Mouse (Mus musculus) midbrain, postnatal 0 days (tissue): ENCODE measurements around the gene Safb. TPM values are rescaled to one million over a fixed set of nuclear protein-coding genes. Genes with fewer than 3 reads are reported as not detected.
"Not testable (repeated sequence)": the region's sequence is repeated elsewhere in the genome, so short reads cannot be mapped to it uniquely, and the experiment has no call there.

Source experiments
- ATAC-seq: fragments of 200-750 bp; cut with Nextera tagmentation; 2 replicates; pipeline ENCODE4 v1.8.0; 2017; ENCODE audit warnings: moderate number of reproducible peaks, mild to moderate bottlenecking, moderate TSS enrichment, moderate library complexity; ENCODE audit not compliant: low FRiP score
- DNase-seq: peaks from one replicate; pipeline ENCODE4 v3.0.0-alpha.2; 2015; ENCODE audit warnings: low spot score
- H3K27ac ChIP-seq: fragments of 300-500 bp; sonication (generic); 2 replicates; pipeline ENCODE4 v1.5.1; 2014; ENCODE audit warnings: low read depth, mild to moderate bottlenecking, low read length, mixed read lengths
- H3K27me3 ChIP-seq: fragments of 300-500 bp; sonication (generic); 2 replicates; pipeline ENCODE4 v1.6.1; 2014; ENCODE audit warnings: low read length, control low read depth, mixed read lengths; ENCODE audit not compliant: insufficient read depth
- H3K36me3 ChIP-seq: fragments of 300-500 bp; sonication (generic); 2 replicates; pipeline ENCODE4 v1.6.1; 2014; ENCODE audit warnings: low read length, control low read depth, mixed read lengths; ENCODE audit not compliant: insufficient read depth
- H3K4me1 ChIP-seq: fragments of 300-500 bp; sonication (generic); 2 replicates; pipeline ENCODE4 v1.6.1; 2014; ENCODE audit warnings: mild to moderate bottlenecking, control low read depth, antibody characterized with exemption, low read length, mixed read lengths; ENCODE audit not compliant: insufficient read depth
- H3K4me2 ChIP-seq: fragments of 300-500 bp; sonication (generic); 2 replicates; pipeline ENCODE4 v1.6.1; 2014; ENCODE audit warnings: low read depth, mild to moderate bottlenecking, low read length, mixed read lengths; ENCODE audit not compliant: poor library complexity, severe bottlenecking
- H3K4me3 ChIP-seq: fragments of 300-500 bp; sonication (generic); 2 replicates; pipeline ENCODE4 v1.5.1; 2014; ENCODE audit warnings: low read depth, mild to moderate bottlenecking, low read length, moderate library complexity
- H3K9ac ChIP-seq: fragments of 300-500 bp; sonication (generic); replicated peaks from 2 replicates; pipeline ENCODE4 v1.6.1; 2014; ENCODE audit warnings: mild to moderate bottlenecking, low read length, moderate library complexity, mixed read lengths; ENCODE audit not compliant: poor library complexity, severe bottlenecking
- H3K9me3 ChIP-seq: fragments of 300-500 bp; sonication (generic); 2 replicates; pipeline ENCODE4 v1.6.1; 2016; ENCODE audit warnings: low read length, control low read depth
- CTCF ChIP-seq: IDR thresholded peaks from 2 replicates; pipeline ENCODE4 v1.5.1; 2016; ENCODE audit warnings: antibody characterized with exemption, mild to moderate bottlenecking
- WGBS: fragments of 180-500 bp; shearing (Covaris S2); extraction: QIAGEN DNeasy Blood & Tissue Kit; methylation state at CpG from one replicate; pipeline ENCODE4 v1.1.7; 2014; 5-methylcytosine and 5-hydroxymethylcytosine counted together
- polyA plus RNA-seq: library from polyadenylated mRNA; unstranded; fragments of >200 nt; fragmentation: Nextera tagmentation; extraction: Ambion mirVana; gene quantifications from 2 replicates; pipeline ENCODE4 v1.2.1, GENCODE M21; 2015
- total RNA-seq: library from RNA; depleted of rRNA; stranded (reverse); fragments of >200 nt; gene quantifications from 2 replicates; pipeline ENCODE4 v1.2.3, GENCODE M21; 2014

Safb gene
- total and polyA plus RNA-seq, 2 experiments from 2014 or later = 56.1 to 95.9 TPM

- ATAC-seq (no peak), DNase-seq (no peak)
- no peaks in the 10 kb centered on the region for H3K9me3 ChIP-seq
- no peak for TF ChIP-seq CTCF
- peak overlapping the region; percentile 57 for H3K4me2 ChIP-seq
- peak overlapping the region; percentile 78; the same call in 1 of the 2 replicates for H3K27ac ChIP-seq
- peak overlapping the region; percentile 77 for H3K9ac ChIP-seq
- peak overlapping the region; percentile 67 for H3K4me3 ChIP-seq
- H3K27me3 ChIP-seq = no peaks in the 10 kb centered on the region
- WGBS = under 1% methylated on average over 30 of the region's 32 CpGs
- peaks cover 19% of the 10 kb centered on the region for H3K36me3 ChIP-seq
- peaks cover 5% of the 10 kb centered on the region; the same call in 1 of the 2 replicates for H3K4me1 ChIP-seq
Observed at GRCm38 (mm10) chr17:56626260-56626659, 41.6 kb downstream of the Safb start.

GRCm38 (mm10) chr17:56626754-56627470 lies 42.3 kb downstream of the Safb start, which contains the start of gene Lonp1:
TSS of gene Lonp1 (minus strand) at chr17:56626887.
- ATAC-seq = peak; percentile 91
- peaks cover 5% of the 10 kb centered on the region; the same call in 1 of the 2 replicates for H3K4me1 ChIP-seq
- peak within 1 kb of the TSS; percentile 78 for H3K27ac ChIP-seq
- H3K4me3 ChIP-seq = peak within 1 kb of the TSS; percentile 67
- WGBS = under 1% methylated on average over 46 of the region's 51 CpGs
- H3K27me3 ChIP-seq = no peaks in the 10 kb centered on the region
- H3K9ac ChIP-seq = peak within 1 kb of the TSS; percentile 77
- H3K36me3 ChIP-seq = peaks cover 14% of the 10 kb centered on the region
- no peak for TF ChIP-seq CTCF
- peak within 1 kb of the TSS; percentile 57 for H3K4me2 ChIP-seq
- DNase-seq = peak; percentile 98
- H3K9me3 ChIP-seq = no peaks in the 10 kb centered on the region

- DNase-seq (peak; percentile 72), ATAC-seq (peak; percentile 66)
- Histone ChIP-seq H3K4me3 (peak within 1 kb of the TSS; percentile 67), H3K9me3 (no peaks in the 10 kb centered on the region), H3K36me3 (peaks cover 8% of the 10 kb centered on the region; the same call in 1 of the 2 replicates), H3K9ac (peak within 1 kb of the TSS; percentile 37), H3K4me1 (peaks cover 5% of the 10 kb centered on the region; the same call in 1 of the 2 replicates), H3K27me3 (no peaks in the 10 kb centered on the region), H3K27ac (peak within 1 kb of the TSS; percentile 78), H3K4me2 (peak within 1 kb of the TSS; percentile 57)
- TF ChIP-seq CTCF = no peak
- 7% methylated on average over 26 of the region's 26 CpGs for WGBS
Observed at GRCm38 (mm10) chr17:56627530-56628277, 43.1 kb downstream of the Safb start, which contains the start of gene Catsperd. TSS of gene Catsperd (plus strand) at chr17:56628143.

- not testable (repeated sequence) for H3K36me3 ChIP-seq, H3K9me3 ChIP-seq, ATAC-seq, H3K4me3 ChIP-seq, H3K4me1 ChIP-seq, DNase-seq, H3K4me2 ChIP-seq, H3K9ac ChIP-seq, H3K27me3 ChIP-seq, H3K27ac ChIP-seq
- 90% methylated on average over 26 of the region's 27 CpGs for WGBS
Observed at GRCm38 (mm10) chr17:56629800-56630781, 45.5 kb downstream of the Safb start.

- no peak for TF ChIP-seq CTCF
- no peaks in the 10 kb centered on the region for H3K9me3 ChIP-seq
- no peak overlapping the region for H3K4me2 ChIP-seq
- ATAC-seq = no peak
- H3K4me3 ChIP-seq = no peak overlapping the region
- 54% methylated on average over 4 of the region's 4 CpGs for WGBS
- no peak for DNase-seq
- no peak overlapping the region for H3K9ac ChIP-seq
- no peaks in the 10 kb centered on the region for H3K36me3 ChIP-seq
- H3K4me1 ChIP-seq = no peaks in the 10 kb centered on the region
- H3K27ac ChIP-seq = no peak overlapping the region
- H3K27me3 ChIP-seq = no peaks in the 10 kb centered on the region
Observed at GRCm38 (mm10) chr17:56631807-56632206, 47.2 kb downstream of the Safb start.
